Mouse (Mus musculus) brain, embryonic 14.5 days (tissue): Measurements from ENCODE around the gene Tstd2.

Experiments used
- CTCF ChIP-seq: fragments of 200-500 bp; IDR thresholded peaks from 2 replicates; pipeline ENCODE4 v1.5.1; 2012; ENCODE audit warnings: inconsistent platforms, mild to moderate bottlenecking, moderate library complexity, borderline replicate concordance; ENCODE audit not compliant: insufficient read depth, insufficient read length; ENCODE audit errors: extremely low read depth
- POLR2A ChIP-seq: fragments of 200-500 bp; IDR thresholded peaks from 2 replicates; pipeline ENCODE4 v1.6.1; 2012; ENCODE audit warnings: mild to moderate bottlenecking, inconsistent platforms, borderline replicate concordance; ENCODE audit not compliant: poor library complexity, insufficient read depth, insufficient read length, severe bottlenecking; ENCODE audit errors: extremely low read depth

DNA sequence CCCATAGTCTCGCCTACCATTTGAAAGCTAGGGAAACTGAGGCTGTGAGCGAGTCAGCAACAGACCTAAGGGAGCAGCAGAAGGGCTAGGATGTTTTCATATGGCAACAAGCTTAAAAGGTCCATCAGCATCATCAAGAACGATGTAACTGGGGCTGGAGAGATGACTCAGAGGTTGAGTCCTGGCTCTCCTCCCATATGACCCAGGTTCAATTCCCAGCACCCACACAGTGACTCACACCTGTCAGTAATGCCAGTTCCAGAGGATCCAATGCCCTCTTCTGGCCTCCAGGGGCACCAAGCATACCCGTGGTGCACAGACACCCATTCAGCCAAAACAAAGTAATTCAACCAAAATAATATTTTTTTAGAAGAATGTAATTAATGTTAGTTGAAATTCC is 58.2 kb downstream of the Tstd2 start:
- TF ChIP-seq POLR2A (no peak), CTCF (no peak)
